Mouse (Mus musculus): ENCODE results near the gene Itih5.

The Itih5 gene

DNA sequence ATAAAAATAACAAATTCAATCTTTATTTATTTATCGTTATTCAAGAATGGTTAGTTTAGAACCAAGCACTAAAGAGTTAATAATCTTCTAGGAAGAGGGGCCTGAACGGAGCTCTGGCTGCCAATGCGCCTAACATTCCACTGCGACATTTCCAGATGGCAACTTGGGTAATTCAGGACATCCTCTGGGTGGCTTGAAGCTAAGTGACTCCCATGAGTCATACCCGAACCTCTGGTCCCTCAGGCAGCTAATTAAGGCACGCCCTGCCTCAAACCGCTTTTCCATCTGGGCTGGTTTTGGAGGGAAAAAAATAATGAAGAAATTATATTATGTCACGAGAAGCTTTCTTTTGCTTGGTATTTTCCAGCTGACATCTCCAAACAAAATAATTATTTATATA is 14.6 kb downstream of the Itih5 start:
- no peak for DNase-seq (ENCODE audit: low read depth)

DNA sequence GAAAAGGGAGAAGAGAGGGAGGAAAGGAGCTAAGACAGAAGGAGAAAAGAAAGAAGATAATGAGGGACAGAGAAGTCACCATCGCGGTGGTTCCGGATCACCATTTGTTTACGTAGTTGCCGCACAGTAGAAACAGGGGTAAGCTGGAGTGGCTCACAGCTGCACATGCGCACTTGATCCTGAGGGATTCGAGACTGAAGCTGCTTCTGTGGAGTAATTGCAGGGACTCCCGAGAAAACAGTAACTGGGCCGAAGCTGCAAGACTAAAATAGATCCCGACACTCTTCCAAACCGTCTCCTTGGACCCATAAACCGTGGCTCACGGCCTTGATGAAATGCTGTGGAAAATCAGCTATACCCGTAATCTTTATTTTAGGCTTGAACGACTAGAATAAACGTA is 16.6 kb downstream of the Itih5 start:
- DNase-seq (ENCODE audit: low read depth) = no peak

DNA sequence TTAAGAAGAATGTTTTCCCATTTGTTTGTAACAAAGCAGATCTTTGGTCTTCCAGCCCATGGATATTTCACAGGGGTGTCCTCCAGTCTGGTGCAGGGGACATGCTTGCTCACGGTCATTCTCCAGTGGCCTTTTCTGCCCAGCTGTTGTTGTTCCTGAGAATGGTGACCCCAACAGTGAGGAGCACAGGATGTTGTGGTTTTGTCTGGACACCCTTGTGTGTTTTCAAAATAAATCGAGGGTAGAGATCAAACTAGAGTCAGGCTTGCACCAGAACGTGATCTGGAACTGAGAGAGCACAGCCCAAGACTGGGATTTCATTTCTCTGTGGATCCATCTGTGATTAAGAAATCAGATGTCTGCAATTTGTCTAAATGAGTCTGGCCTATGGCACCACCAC is 40.2 kb downstream of the Itih5 start:
- DNase-seq (ENCODE audit: low read depth) = no peak

DNA sequence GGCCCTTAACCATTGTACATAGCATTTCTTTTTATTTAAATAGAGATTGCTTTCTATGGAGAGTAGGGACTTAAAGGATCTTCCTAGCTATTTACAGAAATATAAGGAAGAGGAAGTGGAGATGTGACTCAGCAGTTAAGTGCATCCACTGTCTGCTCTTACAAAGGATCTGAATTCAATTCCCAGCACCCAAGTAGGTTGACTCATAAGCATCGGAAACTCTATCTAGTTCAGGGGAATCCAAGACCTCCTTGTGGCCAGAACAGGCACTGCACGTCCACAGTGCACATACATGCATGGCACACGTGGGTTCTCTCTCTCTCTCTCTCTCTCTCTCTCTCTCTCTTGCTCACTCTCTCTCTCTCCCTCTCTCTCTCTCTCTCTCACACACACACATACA is 41.8 kb downstream of the Itih5 start:
- DNase-seq (ENCODE audit: low read depth) = no peak

DNA sequence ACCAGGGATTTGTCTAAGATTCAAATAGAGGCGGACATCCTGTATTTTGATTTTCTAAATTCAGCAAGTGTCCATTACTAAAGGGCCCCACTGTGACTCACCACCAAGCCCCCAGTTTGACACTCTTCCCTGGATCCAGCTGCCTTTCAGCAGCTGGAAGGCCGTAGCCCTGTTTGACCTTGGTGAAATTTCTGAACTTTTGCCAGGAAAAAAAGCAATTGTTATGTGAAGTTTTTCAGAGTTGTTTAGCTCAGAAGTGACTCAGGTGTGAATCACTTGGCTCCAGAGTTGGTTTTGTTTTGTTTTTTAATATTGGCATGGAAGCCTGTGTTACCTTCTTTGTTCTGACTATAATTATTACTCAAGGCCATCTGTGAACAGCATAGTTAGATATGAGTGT is 46.0 kb downstream of the Itih5 start:
- no peak for DNase-seq (ENCODE audit: low read depth)

DNA sequence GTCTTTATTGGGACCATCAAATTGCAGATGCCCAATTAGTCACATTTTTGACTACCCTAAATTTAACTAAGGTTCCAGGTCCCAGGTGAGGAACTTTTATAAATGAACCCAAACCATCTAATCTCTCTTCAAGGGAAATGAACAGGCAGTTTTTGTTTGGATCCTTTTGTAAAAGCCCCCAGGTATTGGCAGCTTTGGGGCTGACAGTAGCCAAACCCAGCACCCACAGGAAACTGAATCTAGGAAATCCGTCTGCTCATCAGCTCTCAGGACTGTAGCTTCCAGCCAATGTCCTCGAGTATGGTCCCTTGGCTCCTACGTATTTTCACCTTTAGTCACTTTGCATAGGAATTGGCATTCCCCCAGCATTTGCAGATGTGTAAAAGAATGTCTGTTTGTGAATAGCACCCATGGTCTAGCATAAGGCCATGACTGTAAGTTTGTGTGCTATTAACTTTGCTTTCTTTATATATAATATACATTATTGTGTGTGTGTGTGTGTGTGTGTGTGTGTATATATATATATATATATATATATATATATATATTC is 47.4 kb downstream of the Itih5 start:
- DNase-seq (ENCODE audit: low read depth) = no peak

DNA sequence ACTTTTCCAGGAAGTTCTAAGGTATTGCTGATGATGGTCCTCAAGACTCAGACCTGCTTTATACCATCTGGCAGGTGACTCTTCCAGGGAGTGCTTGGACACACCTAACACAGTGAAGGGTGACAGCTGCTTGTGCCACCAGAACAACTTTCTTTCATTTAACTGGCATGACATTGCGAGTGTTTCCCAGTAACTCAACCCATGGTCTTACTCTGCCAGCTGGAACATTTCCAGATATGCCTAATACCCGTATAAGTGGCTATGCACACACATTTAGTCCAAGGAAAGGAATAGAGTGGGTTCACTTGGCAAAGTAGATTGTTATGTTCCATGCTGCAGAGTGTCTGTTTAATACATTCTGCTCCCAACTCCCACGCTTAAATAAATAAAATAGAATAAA is 50.9 kb downstream of the Itih5 start:
- DNase-seq (ENCODE audit: low read depth) = no peak

DNA sequence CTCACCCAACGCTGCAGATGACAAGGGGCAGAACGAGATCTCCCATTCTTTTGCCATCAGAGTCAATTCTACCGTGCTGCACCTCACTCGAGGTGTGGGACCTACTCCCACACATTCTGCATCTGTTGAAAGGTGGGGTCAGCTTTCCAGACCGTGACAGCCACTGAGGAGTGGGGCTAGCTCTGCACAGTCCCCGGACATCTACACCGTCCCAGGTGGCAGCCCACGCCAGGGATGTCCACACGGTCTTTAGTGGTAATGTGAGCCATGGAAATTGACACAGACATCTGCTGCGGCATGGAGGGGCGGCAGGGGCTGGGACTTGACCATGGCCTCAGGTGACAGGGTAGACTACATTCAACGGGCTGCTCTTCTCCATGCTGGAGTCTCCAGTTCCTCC is 60.1 kb downstream of the Itih5 start:
- DNase-seq (ENCODE audit: low read depth) = no peak

DNA sequence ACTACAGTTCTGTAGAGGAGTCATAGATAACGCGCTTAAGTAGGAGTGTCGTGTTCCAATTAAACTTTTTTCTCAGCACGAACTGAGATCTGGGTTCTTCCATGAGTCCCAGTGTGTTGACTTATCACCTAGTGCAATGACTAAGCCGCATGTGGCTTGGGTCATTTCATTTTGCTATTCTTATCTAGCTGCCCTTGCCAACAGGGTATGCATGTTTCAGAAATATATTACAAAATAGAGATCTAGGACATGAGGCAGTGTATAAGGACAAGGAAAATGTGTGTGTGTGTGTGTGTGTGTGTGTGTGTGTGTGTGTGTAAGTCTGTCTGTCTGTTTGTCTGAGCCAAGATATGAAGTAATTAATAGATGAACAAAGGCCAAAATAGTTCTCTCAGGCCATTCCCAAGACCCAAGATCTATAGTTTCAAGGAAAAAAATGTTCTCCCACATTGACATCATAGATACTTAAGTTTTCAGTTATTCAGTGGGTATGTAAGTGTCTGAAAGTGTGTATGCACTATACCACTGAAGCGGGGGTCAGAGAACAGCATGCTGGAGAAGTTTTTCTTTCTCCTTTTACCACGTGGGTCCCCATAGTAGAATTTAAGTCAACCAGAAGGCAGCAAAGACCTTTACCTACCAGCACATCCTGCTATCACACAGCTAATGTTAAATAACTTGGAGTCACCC is 62.6 kb downstream of the Itih5 start:
- DNase-seq (ENCODE audit: low read depth) = no peak

DNA sequence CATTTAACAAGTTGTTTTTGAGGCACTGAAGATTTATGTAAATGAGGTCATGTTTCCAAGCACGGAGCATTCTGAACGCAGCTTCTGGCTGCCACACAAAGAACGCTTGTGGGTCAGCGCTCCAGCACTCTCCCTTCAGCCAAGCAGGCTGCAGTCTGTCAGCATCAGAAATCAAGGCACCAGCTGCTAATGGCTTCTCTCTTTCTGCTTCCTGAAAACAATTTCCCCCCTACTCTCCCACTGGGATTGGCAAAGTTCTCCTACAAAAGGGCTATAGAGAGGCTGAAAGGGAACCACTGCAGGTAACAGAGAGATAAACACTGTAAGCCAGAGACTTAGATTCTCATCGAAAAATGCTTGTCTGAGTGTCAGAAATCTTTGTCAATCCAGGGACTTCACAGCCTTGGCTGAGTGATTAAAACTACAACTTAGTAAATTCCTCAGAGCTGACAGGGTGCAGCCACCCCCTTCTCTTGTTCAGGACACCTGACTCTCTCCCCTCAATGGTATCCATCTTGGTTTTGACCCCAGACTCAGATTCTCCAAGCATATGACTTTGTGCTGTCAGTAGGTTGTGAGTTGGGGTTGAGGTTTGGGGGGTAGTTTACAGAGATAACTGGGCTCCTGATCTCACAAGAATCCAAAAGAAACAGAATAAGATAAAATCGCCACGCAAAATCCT is 63.3 kb downstream of the Itih5 start:
- no peak for DNase-seq (ENCODE audit: low read depth)

DNA sequence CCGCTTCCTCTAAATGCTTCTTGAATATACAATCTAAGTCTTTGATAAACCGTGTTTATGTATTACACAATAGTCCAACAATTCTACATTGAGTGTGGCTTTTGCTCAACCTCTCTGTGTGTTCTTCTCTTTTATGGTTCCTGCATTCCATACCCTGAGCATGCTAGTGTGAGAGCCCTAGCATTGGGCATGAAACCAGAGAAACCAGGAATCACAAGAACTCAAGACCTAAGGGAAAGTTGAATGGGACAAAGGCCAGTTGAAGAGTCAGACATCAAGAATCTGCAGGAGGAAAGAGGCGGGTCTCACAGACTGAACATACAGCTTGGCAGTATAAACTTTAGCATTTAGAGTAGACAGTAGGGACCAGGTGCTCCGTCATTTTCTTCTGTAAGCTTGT is 68.5 kb downstream of the Itih5 start:
- DNase-seq (ENCODE audit: low read depth) = peak; percentile 30

DNA sequence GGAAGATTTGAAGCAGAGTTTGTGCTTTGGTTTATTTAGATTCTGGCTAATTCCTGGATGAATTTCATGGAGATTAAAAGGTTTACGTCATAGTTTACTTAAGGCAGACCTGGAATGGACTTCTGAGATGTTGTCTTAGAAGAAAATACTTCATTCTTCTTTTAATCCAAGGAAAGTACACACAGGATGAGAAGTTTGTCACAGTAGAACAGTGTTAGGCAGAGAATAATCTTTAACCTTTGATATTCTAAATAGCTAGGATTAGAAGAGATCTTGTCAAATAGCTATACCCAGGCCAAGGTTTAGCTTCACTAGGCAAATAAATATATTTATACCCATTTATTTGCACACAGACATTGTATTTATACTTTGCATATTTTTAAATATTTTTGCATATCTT is 73.5 kb downstream of the Itih5 start:
- DNase-seq (ENCODE audit: low read depth) = no peak

DNA sequence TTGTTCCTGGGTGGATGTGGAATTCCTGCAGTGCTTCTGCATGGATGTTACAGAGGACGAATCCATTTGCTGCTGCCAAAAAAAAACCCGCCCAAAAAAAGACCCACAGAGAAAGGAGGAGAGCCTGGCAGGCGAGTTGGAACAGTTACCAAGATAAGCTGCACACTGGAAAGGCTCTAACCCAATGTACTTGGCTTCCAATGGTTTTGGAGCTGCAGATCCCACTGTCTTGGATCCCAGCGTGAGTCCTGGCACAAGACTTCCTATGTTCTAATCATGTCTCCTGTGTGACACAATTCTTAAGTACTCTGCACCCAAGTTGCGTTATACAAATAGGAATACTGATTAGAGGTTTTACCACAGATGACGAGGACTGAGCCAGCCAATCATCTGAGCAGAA is 78.6 kb downstream of the Itih5 start:
- DNase-seq (ENCODE audit: low read depth) = no peak

DNA sequence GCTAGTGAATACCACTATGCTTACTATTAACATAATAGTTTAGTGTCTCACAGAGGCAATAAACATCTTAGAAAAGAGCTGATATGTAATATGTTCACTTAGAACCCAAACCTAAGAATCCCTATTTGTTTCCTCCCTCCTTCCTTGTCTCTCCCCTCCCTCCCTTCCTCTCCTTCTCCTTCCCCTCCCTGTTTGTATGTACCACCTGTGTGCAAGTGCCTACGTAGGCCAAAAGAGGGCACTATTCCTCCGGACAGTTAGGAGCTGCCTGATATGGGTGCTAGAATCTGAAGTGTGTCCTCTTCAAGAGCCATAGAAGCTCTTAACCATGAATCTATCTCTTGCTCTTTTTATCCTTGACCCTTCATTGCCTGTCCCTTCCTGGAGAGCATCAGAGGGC is 83.2 kb downstream of the Itih5 start:
- DNase-seq (ENCODE audit: low read depth) = no peak

DNA sequence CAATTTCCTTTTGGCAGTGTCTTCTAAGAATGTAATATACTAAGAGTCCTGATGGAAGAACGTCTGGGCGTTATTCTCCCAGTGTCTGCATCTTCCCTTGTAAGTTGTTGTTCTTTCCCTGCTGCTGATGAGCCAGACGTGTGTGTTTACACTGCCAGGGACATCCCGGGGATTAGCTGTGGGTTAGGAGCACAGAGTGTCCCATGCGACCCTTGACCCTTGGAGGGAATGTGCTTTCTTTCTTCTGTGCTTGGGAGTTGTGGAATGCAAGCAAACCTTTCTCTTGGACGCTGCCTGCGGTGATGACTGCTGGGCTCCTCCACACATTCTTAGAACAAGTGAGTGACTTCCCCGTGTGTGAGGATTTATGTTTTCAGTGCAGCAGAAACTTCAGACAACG is 89.6 kb downstream of the Itih5 start:
- no peak for DNase-seq (ENCODE audit: low read depth)

DNA sequence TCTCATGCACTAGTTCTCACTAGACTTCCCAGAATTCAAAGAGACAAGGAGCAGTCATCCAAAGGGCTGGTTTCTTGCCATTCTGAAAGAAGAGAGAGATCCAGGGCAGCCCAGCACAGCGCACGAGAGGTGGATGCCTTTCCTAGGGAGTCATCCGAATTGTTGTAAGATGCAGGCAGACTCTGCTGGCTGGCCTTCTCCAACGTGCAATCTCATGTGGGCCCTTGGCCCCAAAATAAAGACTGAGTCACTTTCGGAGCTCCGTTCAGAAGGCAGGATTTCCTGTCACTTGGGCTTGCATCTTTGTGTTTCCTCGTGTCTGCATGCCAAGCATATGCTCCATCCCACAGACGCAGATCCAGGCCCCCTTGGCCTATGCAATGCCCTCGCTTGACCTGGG is 97.1 kb downstream of the Itih5 start:
- peak; percentile 80 for DNase-seq (ENCODE audit: low read depth)

DNA sequence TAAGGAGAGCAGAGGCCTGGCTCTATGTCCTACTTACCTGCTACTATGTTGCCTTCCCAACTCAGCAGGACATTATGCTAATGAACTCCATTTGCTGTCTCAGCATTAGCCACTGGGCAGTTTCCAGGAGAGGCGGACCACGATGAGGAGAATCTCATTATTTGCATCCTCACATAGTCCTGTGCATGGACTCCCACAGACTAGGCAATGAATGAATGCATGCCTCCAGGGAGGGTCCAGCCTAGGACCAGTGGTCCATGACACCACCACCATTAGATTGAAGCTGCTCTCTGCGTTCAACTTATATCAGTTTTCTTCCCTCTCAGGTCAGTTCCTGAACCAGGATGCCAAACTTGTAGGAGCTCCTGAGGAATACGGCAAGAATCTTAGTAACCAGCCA is 97.6 kb downstream of the Itih5 start:
- no peak for DNase-seq (ENCODE audit: low read depth)

DNA sequence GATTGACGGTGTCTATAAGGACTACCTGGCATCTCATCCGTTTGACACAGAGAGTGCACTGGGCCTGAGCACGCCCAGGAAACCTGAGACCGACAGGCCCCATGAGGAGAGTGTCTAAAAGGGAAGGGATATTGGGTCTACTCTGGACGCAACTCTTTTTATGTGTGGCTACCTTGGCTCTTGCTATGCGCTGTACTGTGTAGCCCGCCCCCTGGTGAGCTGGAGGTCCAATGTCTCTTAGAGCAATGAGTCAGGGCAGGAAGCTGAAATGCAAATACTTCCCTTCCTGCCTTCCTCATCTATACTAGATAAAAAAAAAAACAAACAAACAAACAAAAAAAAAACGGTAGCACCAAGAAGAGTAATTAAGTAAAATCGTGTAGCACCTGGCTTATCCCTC is 98.1 kb downstream of the Itih5 start:
- no peak for DNase-seq (ENCODE audit: low read depth)

DNA sequence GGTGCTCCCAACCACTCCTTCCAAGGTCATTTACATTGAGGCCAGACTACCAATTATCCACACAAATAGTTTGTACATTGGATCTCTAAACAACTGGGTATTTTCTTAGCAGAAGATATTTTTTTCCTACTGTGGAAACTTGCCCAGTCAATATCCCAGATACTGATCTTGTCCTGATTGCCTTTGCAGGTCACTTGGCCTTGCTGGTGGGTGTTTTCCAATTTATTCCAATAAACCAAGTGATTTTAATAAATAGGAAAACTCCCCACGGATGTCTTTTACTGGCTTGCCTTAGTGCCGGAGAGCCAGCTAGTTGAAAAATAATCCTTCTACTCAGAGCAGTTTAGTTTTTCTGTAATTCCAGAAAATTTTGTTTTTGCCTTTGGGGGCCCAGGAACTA is 98.6 kb downstream of the Itih5 start:
- no peak for DNase-seq (ENCODE audit: low read depth)

DNA sequence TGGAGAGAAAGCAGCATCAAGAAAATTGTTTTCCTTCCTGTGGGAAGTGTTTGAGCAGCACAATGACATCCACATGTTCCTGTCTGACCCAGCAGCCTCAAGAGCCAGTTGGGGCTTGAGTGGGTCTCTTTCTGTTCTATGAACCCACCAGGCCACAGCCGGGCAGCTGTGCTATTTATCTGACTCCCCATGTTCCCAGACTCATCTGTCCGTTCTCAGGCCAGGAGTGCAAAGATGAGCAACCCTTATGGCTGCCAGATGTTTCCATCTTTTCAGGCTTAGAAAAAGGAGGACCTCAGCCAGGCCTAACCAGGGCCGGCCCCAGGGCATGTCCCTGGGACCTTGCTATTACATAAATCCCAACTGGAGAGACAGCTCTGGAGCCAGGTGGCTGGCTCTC is 100.0 kb downstream of the Itih5 start:
- DNase-seq (ENCODE audit: low read depth) = no peak

DNA sequence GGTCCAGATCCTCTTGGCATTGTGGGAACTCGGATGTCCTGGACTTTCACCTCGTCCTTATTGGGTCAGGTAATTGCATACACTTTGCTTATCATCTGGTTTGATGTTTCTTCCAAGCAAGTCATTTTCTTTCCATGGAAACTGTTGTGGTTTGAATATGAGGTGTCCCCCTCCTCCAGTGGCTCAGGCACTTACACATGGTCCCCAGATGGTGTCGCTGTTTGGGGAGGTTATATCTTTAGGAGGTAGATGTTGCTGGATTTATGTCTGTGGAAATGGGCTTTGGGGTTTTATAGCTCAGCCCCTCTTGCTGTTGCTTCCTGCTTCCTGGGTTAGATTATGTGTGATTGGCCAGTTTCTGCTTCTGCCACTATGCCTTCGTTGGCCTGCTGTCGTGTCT is 103.6 kb downstream of the Itih5 start:
- no peak for DNase-seq (ENCODE audit: low read depth)

DNA sequence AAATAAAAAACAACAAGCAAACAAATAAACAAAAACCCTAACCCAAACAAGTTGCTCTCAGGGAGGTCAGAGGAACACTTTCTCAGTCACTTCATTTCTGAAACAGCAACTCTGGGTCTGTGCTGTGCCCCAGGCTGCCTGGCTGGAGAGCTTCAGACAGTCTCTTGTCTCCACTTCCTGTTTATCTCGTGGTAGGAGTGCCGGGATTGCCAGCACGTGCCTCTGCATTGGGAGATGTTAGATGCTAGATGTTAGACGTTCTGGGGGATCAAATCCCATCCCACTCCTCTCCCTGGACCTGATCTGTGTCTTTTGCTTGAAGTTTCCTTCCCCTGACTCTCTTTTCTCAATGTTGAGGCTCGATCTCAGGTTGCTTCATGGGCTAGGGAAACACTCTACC is 104.9 kb downstream of the Itih5 start:
- DNase-seq (ENCODE audit: low read depth) = no peak

DNA sequence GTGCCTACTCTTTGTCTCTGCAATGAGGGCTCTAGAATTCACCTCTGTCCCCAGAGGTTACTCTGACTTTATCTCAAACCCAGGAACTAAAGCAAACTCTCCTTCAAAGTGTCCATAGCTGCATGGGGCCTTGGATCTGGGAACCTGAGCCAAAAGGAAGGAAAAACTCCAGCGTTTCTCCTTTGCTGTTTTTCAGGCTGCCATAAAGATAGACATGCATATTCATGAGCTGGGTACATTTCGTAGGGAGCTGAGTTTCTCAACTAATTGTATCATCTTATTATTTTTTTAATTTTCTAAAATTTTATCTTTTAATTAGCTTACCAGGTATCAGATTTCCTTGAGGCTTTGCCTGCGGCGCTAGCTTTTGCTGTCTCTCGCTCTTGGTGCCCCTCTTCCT is 106.7 kb downstream of the Itih5 start:
- DNase-seq (ENCODE audit: low read depth) = no peak

DNA sequence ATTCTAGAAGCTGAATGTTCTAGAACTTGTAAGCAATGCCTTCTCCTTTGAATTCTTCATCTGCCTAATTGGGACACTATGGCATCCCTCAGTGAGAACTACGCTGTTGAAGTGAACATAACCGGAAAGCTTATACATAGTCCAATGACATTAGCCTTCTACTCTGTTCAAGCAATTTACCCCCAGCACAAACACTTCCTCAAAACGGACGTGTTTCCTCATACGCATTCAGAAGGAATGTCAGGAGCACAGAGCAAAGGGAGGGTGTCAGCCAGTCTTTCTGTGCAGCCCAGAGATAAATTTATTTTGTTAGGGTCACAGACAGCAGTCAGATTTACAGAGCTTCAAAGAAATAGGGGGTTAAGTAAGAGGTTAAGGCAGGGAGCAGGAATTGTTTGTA is 108.0 kb downstream of the Itih5 start:
- no peak for DNase-seq (ENCODE audit: low read depth)

Measured in fibroblast of lung, adult 2 months (primary cell).